Mouse (Mus musculus) lung, adult 2 months (tissue): ENCODE data around the gene Casr. TPM values are rescaled to one million over a fixed set of nuclear protein-coding genes. Genes with fewer than 3 reads are reported as not detected.

Source experiments
- DNase-seq: peaks from one replicate; pipeline ENCODE4 v3.0.0; 2022
- H3K4me1 ChIP-seq: fragments of 200-500 bp; 2 replicates; pipeline ENCODE4 v1.6.1; 2011; ENCODE audit warnings: low read length; ENCODE audit not compliant: control insufficient read depth, insufficient read depth
- H3K4me3 ChIP-seq: fragments of 200-500 bp; replicated peaks from 2 replicates; pipeline ENCODE3; 2011; ENCODE audit warnings: low read depth, mild to moderate bottlenecking, control low read depth, low read length; ENCODE audit errors: extremely low read depth
- CTCF ChIP-seq: fragments of 200-500 bp; IDR thresholded peaks from 2 replicates; pipeline ENCODE4 v1.5.1; 2011; ENCODE audit warnings: mild to moderate bottlenecking, low read length, control low read depth; ENCODE audit not compliant: insufficient read depth
- POLR2A ChIP-seq: fragments of 200-500 bp; IDR thresholded peaks from 2 replicates; pipeline ENCODE4 v1.6.1; 2011; ENCODE audit warnings: low read depth, mild to moderate bottlenecking, control low read depth, low read length, borderline replicate concordance; ENCODE audit errors: extremely low read depth
- WGBS: fragments of 180-500 bp; shearing (Covaris S2); methylation state at CpG from one replicate; pipeline ENCODE4 v1.1.7; 2018; 5-methylcytosine and 5-hydroxymethylcytosine counted together
- polyA plus RNA-seq: library from polyadenylated mRNA; depleted of rRNA; stranded (reverse); fragments of >200 nt; gene quantifications from 2 replicates; pipeline ENCODE4 v1.2.3, GENCODE M21; 2012; rRNA removed

The Casr gene
- polyA plus RNA-seq = 0.06 and 0.07 TPM in 2 replicates

DNA sequence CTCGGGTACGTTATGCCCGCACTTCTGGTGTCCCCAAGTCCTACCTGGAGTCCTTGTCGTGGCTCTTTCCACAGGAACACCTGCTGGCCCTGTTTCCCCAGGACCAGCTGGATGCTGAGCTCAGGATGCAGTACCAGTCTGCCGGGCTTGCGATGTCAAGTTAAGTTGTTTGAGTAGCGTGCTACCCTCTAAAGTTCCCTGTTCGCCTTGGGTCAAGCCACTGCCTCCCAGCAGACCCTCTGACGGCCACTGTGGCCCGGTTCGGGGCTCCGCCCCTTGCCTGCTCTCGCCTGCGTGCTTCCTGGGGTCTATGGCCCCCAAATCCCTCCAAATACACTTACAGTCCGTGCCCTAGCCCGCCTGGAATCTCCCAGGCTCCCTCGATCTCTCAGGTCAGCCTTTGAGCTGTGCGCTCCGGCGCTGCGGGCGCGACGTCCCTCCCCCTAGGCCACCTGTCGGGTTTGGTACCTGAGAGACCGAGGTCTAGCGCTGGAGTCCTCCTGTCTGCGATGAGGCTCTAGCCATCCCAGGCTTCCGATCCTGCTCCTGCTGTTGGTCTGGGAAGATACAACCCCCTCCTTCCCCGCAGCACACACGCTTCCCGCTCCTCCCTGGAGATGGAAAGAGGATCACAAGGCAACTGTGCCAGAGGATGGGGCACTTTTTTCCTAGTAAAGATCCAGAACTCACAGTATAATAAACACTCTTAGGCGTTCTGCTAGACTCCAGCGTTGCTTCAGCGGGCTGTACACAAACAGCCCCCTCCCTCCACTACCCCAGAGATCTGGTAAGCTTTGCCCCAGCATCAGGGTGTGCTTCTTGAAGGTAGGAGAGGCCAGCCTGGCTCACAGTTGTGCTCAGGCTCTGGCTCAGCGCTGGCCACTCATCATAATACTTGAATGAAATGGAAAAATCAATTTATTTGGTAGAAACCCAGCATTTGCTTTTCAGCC lies at the start of gene Casr:
TSS of gene Casr (minus strand) at position 756 of the 953 bp plus-strand sequence.
- TF ChIP-seq POLR2A (no peak), CTCF (no peak)
- Histone ChIP-seq H3K4me3 (no peak within 1 kb of the TSS), H3K4me1 (no peaks in the 10 kb centered on the region)
- no peak for DNase-seq
- WGBS = 4% methylated on average over 36 of the region's 36 CpGs

DNA sequence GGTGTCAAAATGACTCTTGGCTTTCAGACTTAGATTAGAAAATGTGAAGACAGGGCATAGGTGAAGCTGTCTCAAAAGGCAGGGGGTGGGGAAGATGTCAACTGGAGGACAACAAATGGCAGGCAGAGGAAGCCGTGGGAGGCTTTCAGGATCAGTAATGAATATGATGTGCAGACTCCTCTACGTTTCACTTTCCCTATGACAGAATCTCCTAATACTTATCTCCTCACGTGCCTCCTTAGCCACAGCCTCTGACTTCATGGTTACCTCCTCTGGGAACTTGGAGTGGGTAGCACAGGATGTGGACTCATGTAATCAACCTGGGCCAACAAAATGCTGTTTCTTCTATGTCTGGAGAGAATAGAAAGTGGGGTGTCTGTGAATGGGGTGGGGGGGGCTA lies 40.7 kb upstream of the Casr start:
- 55% methylated on average over 3 of the region's 3 CpGs for WGBS
- Histone ChIP-seq H3K4me1 (no peaks in the 10 kb centered on the region; the same call in 1 of the 2 replicates), H3K4me3 (no peak overlapping the region)
- TF ChIP-seq CTCF (no peak), POLR2A (no peak)
- no peak for DNase-seq

DNA sequence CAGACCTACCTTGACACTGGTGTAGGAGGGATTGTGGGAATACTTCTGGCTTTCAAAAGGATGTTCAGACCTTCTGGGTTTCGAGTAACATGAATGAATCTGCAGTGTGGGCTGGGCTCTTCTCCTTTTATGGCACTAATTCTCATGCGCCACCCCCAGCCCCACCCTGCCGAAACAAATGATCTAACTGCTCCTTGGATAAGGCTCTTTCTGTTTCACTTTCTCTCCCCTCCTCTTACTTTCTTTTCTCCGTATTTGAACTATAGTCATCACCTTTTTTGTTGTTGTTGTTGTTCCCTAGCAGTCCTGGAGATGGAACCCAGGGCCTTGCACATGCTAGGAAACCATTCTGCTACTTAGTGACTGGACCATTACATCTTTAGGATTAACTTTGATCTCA lies 36.3 kb upstream of the Casr start:
- TF ChIP-seq POLR2A (no peak), CTCF (no peak)
- 74% methylated on average over 4 of the region's 4 CpGs for WGBS
- H3K4me1 ChIP-seq = no peaks in the 10 kb centered on the region; the same call in 1 of the 2 replicates
- H3K4me3 ChIP-seq = no peak overlapping the region
- DNase-seq = no peak

DNA sequence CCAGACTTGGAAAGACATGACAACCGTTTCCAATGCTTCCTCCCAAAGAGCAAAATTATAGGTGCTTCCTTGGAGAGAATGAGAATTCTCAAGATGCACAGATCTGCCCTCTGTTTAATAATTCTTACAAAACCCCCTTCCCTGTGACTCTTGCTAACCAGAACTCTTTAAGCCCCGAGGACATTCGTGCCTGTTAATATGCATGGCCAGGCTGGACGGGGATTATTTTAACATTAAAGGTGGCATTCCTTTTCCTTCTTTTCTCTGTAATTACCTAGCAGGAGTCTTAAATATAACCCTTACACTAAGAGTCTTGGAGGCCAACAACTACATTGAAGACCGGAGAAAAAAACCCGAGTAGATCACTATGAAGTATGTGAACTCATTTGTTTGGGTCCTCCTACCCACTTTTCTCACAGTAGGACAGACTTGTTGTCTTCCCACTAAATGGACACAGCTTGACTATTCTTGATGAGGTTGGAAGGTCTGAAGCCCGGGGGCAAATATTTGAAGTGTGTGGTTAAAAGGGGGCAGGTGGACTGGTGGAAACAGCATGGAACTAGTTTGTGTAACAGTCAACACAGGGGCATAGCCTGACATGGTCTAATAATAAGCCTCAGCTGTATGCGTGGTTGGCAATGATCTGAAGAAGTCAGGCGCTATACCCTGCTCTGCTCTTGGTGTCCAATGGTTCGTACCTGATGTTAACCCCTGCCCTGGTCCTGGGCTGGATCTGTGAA lies 34.9 kb upstream of the Casr start:
- H3K4me3 ChIP-seq = no peak overlapping the region
- 90% methylated on average over 10 of the region's 10 CpGs for WGBS
- DNase-seq = no peak
- H3K4me1 ChIP-seq = no peaks in the 10 kb centered on the region; the same call in 1 of the 2 replicates
- TF ChIP-seq CTCF (no peak), POLR2A (no peak)

DNA sequence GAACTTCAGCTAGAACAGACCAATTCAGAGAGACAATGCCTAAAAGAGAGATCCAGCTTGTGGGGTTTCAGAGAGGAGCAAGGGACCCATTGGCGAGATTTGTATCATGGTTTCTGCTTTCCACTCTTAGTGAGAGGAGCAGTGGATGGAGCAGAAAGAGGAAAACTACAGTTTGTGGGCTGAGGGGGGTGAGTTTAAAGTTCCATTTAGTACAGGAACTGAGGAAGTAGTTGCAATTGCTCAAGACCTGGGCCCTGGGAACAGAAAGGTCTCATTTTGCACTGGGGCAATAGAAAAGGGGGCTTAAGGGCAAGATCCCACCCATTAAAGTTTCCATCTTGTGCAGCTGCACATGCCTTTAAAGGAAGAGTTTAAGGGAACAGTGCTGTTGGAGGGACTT lies 28.0 kb upstream of the Casr start:
- no peaks in the 10 kb centered on the region for H3K4me1 ChIP-seq
- DNase-seq = no peak
- 73% methylated on average over 1 of the region's 1 CpGs for WGBS
- H3K4me3 ChIP-seq = no peak overlapping the region
- no peak for TF ChIP-seq CTCF
- TF ChIP-seq POLR2A = no peak

DNA sequence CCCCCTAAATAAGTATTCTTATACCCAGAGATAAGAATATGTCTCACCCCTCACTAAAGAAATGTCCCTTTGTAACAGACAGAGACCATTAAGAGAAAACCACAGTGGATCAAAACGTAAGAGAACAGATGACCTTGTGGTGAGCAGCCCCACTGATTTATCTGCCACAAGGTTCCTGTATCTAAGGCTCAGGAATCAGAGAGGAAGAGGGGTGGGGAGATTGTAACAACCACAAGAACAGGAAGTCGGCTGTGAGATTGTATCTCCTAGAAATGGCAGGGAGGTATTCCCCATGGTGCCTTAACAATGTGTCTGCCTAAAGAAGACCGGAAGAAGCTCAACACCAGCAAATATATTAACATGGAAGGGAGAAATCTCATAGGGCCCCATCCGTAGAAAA lies 26.0 kb upstream of the Casr start:
- Histone ChIP-seq H3K4me3 (no peak overlapping the region), H3K4me1 (no peaks in the 10 kb centered on the region)
- 30% methylated on average over 4 of the region's 4 CpGs for WGBS
- DNase-seq = no peak
- TF ChIP-seq POLR2A = no peak
- no peak for TF ChIP-seq CTCF

DNA sequence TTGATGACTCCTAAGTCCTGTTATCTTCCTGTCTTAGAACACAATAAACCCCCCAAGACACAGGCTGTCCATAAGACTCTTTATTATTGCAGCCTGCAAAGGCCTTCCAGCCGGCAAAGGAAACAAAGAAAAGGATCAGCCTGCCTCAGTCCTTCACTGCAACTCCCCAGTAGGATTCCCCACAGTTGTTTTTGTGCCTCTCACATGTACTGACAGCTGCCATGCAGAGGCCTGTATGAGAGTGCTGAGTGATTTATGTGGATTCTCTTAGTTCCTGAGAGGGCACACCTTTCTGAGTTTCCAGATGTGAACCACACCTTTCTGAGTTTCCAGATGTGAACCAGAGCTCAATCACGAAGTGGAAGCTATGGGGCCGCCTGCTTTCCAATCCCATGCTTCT lies 20.1 kb upstream of the Casr start:
- no peaks in the 10 kb centered on the region for H3K4me1 ChIP-seq
- no peak for TF ChIP-seq POLR2A
- no peak for TF ChIP-seq CTCF
- WGBS = 62% methylated on average over 3 of the region's 3 CpGs
- DNase-seq = no peak
- no peak overlapping the region for H3K4me3 ChIP-seq

DNA sequence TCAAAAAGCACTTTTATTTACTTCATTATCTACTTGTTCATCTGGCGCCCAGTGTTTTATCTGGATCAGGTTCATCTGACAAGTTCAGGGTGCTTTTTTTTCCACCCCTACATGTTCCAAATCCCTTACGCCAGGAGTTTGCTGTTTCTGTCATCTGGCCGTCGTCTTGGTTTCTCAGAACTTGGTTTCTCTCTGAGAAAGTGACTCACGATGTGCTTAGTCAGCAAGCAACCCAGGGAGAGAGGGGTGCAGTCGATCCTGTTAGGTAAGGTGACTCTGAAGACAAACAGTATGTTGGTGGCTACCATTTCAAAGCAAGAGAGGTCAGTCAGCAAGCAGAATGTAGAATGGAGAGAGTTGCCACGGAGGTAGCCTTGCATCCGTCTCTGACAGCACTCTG lies 10.0 kb upstream of the Casr start:
- TF ChIP-seq CTCF (no peak), POLR2A (no peak)
- H3K4me3 ChIP-seq = no peak overlapping the region
- H3K4me1 ChIP-seq = no peaks in the 10 kb centered on the region
- 60% methylated on average over 8 of the region's 8 CpGs for WGBS
- no peak for DNase-seq

DNA sequence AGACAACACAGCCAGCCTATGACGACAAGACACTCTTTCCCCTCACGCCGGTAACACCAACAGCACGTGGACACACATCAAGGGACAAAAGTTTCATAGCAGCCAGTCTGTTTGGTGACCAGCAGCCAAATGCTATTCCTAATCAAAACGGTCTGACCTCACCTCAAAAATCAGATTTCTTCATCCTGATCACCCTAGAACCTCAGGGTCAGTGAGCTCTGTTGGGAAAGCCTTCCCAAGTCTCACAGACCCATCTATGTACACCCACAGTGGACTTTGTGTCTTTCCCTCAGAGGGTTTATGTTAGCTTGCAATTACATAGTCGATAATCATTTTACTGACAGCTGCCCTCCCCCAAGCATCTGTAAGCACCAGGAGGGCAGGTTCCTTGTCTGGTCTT lies 2.4 kb downstream of the Casr start:
- no peak for TF ChIP-seq CTCF
- no peak for TF ChIP-seq POLR2A
- whole genome bisulfite sequencing = 80% methylated on average over 6 of the region's 6 CpGs
- Histone ChIP-seq H3K4me1 (no peaks in the 10 kb centered on the region), H3K4me3 (no peak overlapping the region)
- DNase-seq = no peak

DNA sequence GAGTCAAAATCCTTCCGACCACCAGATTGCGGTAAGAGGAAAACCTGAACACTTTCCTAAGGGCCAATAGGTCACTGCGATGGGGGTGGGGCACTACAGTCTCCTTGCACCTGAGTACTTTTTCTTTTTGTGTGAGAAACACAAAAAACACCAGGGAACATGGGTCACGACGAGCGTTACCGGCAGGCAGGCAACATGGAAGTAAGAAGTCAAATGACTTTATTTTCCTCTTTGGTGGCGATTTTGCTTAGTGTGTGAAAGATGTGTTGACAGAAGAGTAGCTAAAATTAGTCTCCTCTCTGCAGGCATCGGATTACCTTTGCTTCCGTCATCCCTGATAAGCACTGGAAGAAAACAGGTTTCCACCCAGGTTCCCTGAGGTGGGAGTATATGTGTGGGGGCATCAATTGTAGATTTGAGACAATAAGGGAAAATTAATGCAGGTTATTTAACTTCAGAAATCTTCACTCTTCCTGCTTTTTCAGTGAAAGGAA lies 6.2 kb downstream of the Casr start:
- TF ChIP-seq CTCF (no peak), POLR2A (no peak)
- WGBS = 53% methylated on average over 10 of the region's 10 CpGs
- DNase-seq = no peak
- no peak overlapping the region for H3K4me3 ChIP-seq
- no peaks in the 10 kb centered on the region for H3K4me1 ChIP-seq
